Mouse (Mus musculus) intestine, embryonic 14.5 days (tissue): Measurements from ENCODE around the gene Gpank1. TPM values are rescaled to one million over a fixed set of nuclear protein-coding genes. Genes with fewer than 3 reads are reported as not detected.

Experiments used
- ATAC-seq: fragments of 200-750 bp; cut with Nextera tagmentation; replicated peaks from 2 replicates; pipeline ENCODE4 v1.8.0; 2017; ENCODE audit warnings: low read depth, moderate number of reproducible peaks, moderate TSS enrichment, moderate library complexity; ENCODE audit not compliant: low FRiP score, low TSS enrichment
- DNase-seq: peaks from one replicate; pipeline ENCODE4 v3.0.0-alpha.2; 2018; ENCODE audit warnings: low spot score
- H3K27ac ChIP-seq: fragments of 300-500 bp; sonication (generic); 2 replicates; pipeline ENCODE4 v1.5.1; 2014; ENCODE audit warnings: low read depth, mild to moderate bottlenecking, control low read depth
- H3K27me3 ChIP-seq: fragments of 300-500 bp; sonication (generic); replicated peaks from 2 replicates; pipeline ENCODE4 v1.6.1; 2014; ENCODE audit warnings: low read length, control low read depth; ENCODE audit not compliant: control insufficient read depth, insufficient read depth
- H3K36me3 ChIP-seq: fragments of 300-500 bp; sonication (generic); 2 replicates; pipeline ENCODE4 v1.6.1; 2014; ENCODE audit warnings: low read length, control low read depth; ENCODE audit not compliant: control insufficient read depth, insufficient read depth
- H3K4me1 ChIP-seq: fragments of 300-500 bp; sonication (generic); replicated peaks from 2 replicates; pipeline ENCODE4 v1.6.1; 2014; ENCODE audit warnings: low read length, control low read depth, mixed read lengths; ENCODE audit not compliant: control insufficient read depth, insufficient read depth
- H3K4me2 ChIP-seq: fragments of 300-500 bp; sonication (generic); 2 replicates; pipeline ENCODE4 v1.6.1; 2014; ENCODE audit warnings: low read length
- H3K4me3 ChIP-seq: fragments of 300-500 bp; sonication (generic); 2 replicates; pipeline ENCODE4 v1.5.1; 2014; ENCODE audit warnings: low read depth, low read length, control low read depth, mixed read lengths
- H3K9ac ChIP-seq: fragments of 300-500 bp; sonication (generic); 2 replicates; pipeline ENCODE4 v1.6.1; 2014; ENCODE audit warnings: mild to moderate bottlenecking, low read length
- H3K9me3 ChIP-seq: fragments of 300-500 bp; sonication (generic); 2 replicates; pipeline ENCODE4 v1.6.1; 2016; ENCODE audit warnings: low read length, control low read depth; ENCODE audit not compliant: control insufficient read depth
- WGBS: fragments of 180-500 bp; shearing (Covaris S2); extraction: QIAGEN DNeasy Blood & Tissue Kit; methylation state at CpG from one replicate; pipeline ENCODE4 v1.1.7; 2014; 5-methylcytosine and 5-hydroxymethylcytosine counted together
- polyA plus RNA-seq: library from polyadenylated mRNA; unstranded; fragments of >200 nt; fragmentation: Nextera tagmentation; extraction: Ambion mirVana; gene quantifications from 2 replicates; pipeline ENCODE4 v1.2.1, GENCODE M21; 2014

Gpank1 gene
- 19.7 and 24.7 TPM in 2 replicates for polyA plus RNA-seq

GRCm38 (mm10) chr17:35121143-35121799 is at the start of gene Gpank1:
Gene Gpank1 (plus strand): TSS chr17:35121455.
- peak within 1 kb of the TSS; percentile 93 for H3K4me2 ChIP-seq
- H3K4me1 ChIP-seq, result peaks cover 27% of the 10 kb centered on the region
- H3K4me3 ChIP-seq, result peak within 1 kb of the TSS; percentile 99
- ATAC-seq (peak; percentile 92), DNase-seq (peak; percentile 94)
- H3K27ac ChIP-seq, result peak within 1 kb of the TSS; percentile 88
- H3K9me3 ChIP-seq, result no peaks in the 10 kb centered on the region
- under 1% methylated on average over 50 of the region's 50 CpGs for WGBS
- H3K27me3 ChIP-seq, result no peaks in the 10 kb centered on the region
- H3K9ac ChIP-seq, result peak within 1 kb of the TSS; percentile 85
- peaks cover 48% of the 10 kb centered on the region for H3K36me3 ChIP-seq

GRCm38 (mm10) chr17:35074097-35074496 is 47.2 kb upstream of the Gpank1 start:
- ATAC-seq, result 0 out of 2 replicates have a peak, but pooled peaks have one; percentile 42
- Histone ChIP-seq H3K36me3 (no peaks in the 10 kb centered on the region), H3K4me1 (peaks cover 10% of the 10 kb centered on the region), H3K27me3 (no peaks in the 10 kb centered on the region), H3K27ac (peak overlapping the region; percentile 8; the same call in 1 of the 2 replicates), H3K4me2 (peak overlapping the region; percentile 26), H3K4me3 (no peak overlapping the region; the same call in 1 of the 2 replicates), H3K9ac (peak overlapping the region; percentile 11; the same call in 1 of the 2 replicates), H3K9me3 (no peaks in the 10 kb centered on the region)
- peak; percentile 67 for DNase-seq
- 42% methylated on average over 17 of the region's 17 CpGs for WGBS

- Histone ChIP-seq H3K9ac (no peak within 1 kb of the TSS), H3K27me3 (no peaks in the 10 kb centered on the region), H3K4me3 (peak within 1 kb of the TSS; percentile 6; the same call in 1 of the 2 replicates), H3K36me3 (no peaks in the 10 kb centered on the region), H3K9me3 (no peaks in the 10 kb centered on the region), H3K4me1 (peaks cover 10% of the 10 kb centered on the region), H3K4me2 (peak within 1 kb of the TSS; percentile 33), H3K27ac (peak within 1 kb of the TSS; percentile 7; the same call in 1 of the 2 replicates)
- no peak for ATAC-seq
- WGBS, result 23% methylated on average over 10 of the region's 10 CpGs
- no peak for DNase-seq
Measured at GRCm38 (mm10) chr17:35076507-35077176, 44.6 kb upstream of the Gpank1 start, which contains the start of gene Ly6g6e. Gene Ly6g6e (plus strand): TSS chr17:35076902.

GRCm38 (mm10) chr17:35077285-35077684 is 44.0 kb upstream of the Gpank1 start:
- Histone ChIP-seq H3K27me3 (no peaks in the 10 kb centered on the region), H3K4me3 (no peak overlapping the region; the same call in 1 of the 2 replicates), H3K9ac (no peak overlapping the region), H3K36me3 (no peaks in the 10 kb centered on the region), H3K4me1 (peaks cover 10% of the 10 kb centered on the region), H3K4me2 (peak overlapping the region; percentile 33), H3K27ac (peak overlapping the region; percentile 7; the same call in 1 of the 2 replicates), H3K9me3 (no peaks in the 10 kb centered on the region)
- WGBS, result 25% methylated on average over 2 of the region's 2 CpGs
- ATAC-seq (no peak), DNase-seq (no peak)

GRCm38 (mm10) chr17:35077786-35078233 is 43.4 kb upstream of the Gpank1 start, which contains the start of gene Ly6g6d:
Gene Ly6g6d (minus strand): TSS chr17:35078065.
- H3K27ac ChIP-seq, result peak within 1 kb of the TSS; percentile 7; the same call in 1 of the 2 replicates
- H3K36me3 ChIP-seq, result no peaks in the 10 kb centered on the region
- no peaks in the 10 kb centered on the region for H3K27me3 ChIP-seq
- ATAC-seq (peak; percentile 33; the same call in 1 of the 2 replicates), DNase-seq (no peak)
- H3K9me3 ChIP-seq, result no peaks in the 10 kb centered on the region
- WGBS, result 13% methylated on average over 14 of the region's 14 CpGs
- peak within 1 kb of the TSS; percentile 33 for H3K4me2 ChIP-seq
- peak within 1 kb of the TSS; percentile 6; the same call in 1 of the 2 replicates for H3K4me3 ChIP-seq
- peaks cover 10% of the 10 kb centered on the region for H3K4me1 ChIP-seq
- H3K9ac ChIP-seq, result no peak within 1 kb of the TSS

GRCm38 (mm10) chr17:35079778-35080177 is 41.5 kb upstream of the Gpank1 start:
- Histone ChIP-seq H3K9ac (no peak overlapping the region), H3K4me2 (no peak overlapping the region), H3K27me3 (no peaks in the 10 kb centered on the region), H3K4me1 (peaks cover 6% of the 10 kb centered on the region; the same call in 1 of the 2 replicates), H3K36me3 (no peaks in the 10 kb centered on the region), H3K4me3 (no peak overlapping the region), H3K27ac (peak overlapping the region; percentile 43; the same call in 1 of the 2 replicates), H3K9me3 (no peaks in the 10 kb centered on the region)
- DNase-seq (peak; percentile 69), ATAC-seq (peak; percentile 61)
- 50% methylated on average over 9 of the region's 9 CpGs for WGBS

GRCm38 (mm10) chr17:35080248-35080647 is 41.0 kb upstream of the Gpank1 start:
- 35% methylated on average over 6 of the region's 6 CpGs for WGBS
- peaks cover 6% of the 10 kb centered on the region; the same call in 1 of the 2 replicates for H3K4me1 ChIP-seq
- DNase-seq (no peak), ATAC-seq (no peak)
- no peak overlapping the region for H3K4me2 ChIP-seq
- no peaks in the 10 kb centered on the region for H3K36me3 ChIP-seq
- H3K4me3 ChIP-seq, result no peak overlapping the region
- no peak overlapping the region for H3K9ac ChIP-seq
- H3K27ac ChIP-seq, result peak overlapping the region; percentile 43; the same call in 1 of the 2 replicates
- no peaks in the 10 kb centered on the region for H3K9me3 ChIP-seq
- no peaks in the 10 kb centered on the region for H3K27me3 ChIP-seq

- H3K9me3 ChIP-seq, result no peaks in the 10 kb centered on the region
- no peaks in the 10 kb centered on the region for H3K36me3 ChIP-seq
- H3K4me2 ChIP-seq, result no peak overlapping the region
- ATAC-seq (no peak), DNase-seq (no peak)
- peaks cover 6% of the 10 kb centered on the region; the same call in 1 of the 2 replicates for H3K4me1 ChIP-seq
- WGBS, result 86% methylated on average over 4 of the region's 4 CpGs
- no peak overlapping the region for H3K27ac ChIP-seq
- no peak overlapping the region for H3K4me3 ChIP-seq
- no peaks in the 10 kb centered on the region for H3K27me3 ChIP-seq
- H3K9ac ChIP-seq, result no peak overlapping the region
Measured at GRCm38 (mm10) chr17:35080710-35081109, 40.5 kb upstream of the Gpank1 start.
